Mouse (Mus musculus): ENCODE results near the gene Art1.

The Art1 gene

GRCm38 (mm10) chr7:102106700-102107141 lies 5.2 kb downstream of the Art1 start:
- no peak for DNase-seq (ENCODE audit: extremely low read depth, insufficient read length, low spot score)

GRCm38 (mm10) chr7:102108206-102108605 lies 6.7 kb downstream of the Art1 start:
- no peak for DNase-seq (ENCODE audit: extremely low read depth, insufficient read length, low spot score)

GRCm38 (mm10) chr7:102109171-102109570 lies 7.6 kb downstream of the Art1 start, which contains the start of gene Art5:
Gene Art5 (minus strand): TSS chr7:102109489.
- DNase-seq (ENCODE audit: extremely low read depth, insufficient read length, low spot score), result no peak

- DNase-seq (ENCODE audit: extremely low read depth, insufficient read length, low spot score), result no peak
Observed at GRCm38 (mm10) chr7:102109746-102110145, 8.2 kb downstream of the Art1 start.

- DNase-seq (ENCODE audit: extremely low read depth, insufficient read length, low spot score), result no peak
Observed at GRCm38 (mm10) chr7:102113151-102113729, 11.7 kb downstream of the Art1 start.

- no peak for DNase-seq (ENCODE audit: extremely low read depth, insufficient read length, low spot score)
Observed at GRCm38 (mm10) chr7:102116579-102117331, 15.2 kb downstream of the Art1 start, which contains the start of gene Chrna10. Gene Chrna10 (minus strand): TSS chr7:102116828.

- DNase-seq (ENCODE audit: extremely low read depth, insufficient read length, low spot score), result no peak
Observed at GRCm38 (mm10) chr7:102117382-102117781, 15.8 kb downstream of the Art1 start.

GRCm38 (mm10) chr7:102120326-102120725 lies 18.8 kb downstream of the Art1 start:
- no peak for DNase-seq (ENCODE audit: extremely low read depth, insufficient read length, low spot score)

GRCm38 (mm10) chr7:102132395-102132794 lies 30.9 kb downstream of the Art1 start:
- DNase-seq (ENCODE audit: extremely low read depth, insufficient read length, low spot score), result no peak

GRCm38 (mm10) chr7:102137464-102137863 lies 35.9 kb downstream of the Art1 start:
- DNase-seq (ENCODE audit: extremely low read depth, insufficient read length, low spot score), result no peak

- DNase-seq (ENCODE audit: extremely low read depth, insufficient read length, low spot score), result no peak
Observed at GRCm38 (mm10) chr7:102137898-102138297, 36.4 kb downstream of the Art1 start.

GRCm38 (mm10) chr7:102153691-102154090 lies 52.1 kb downstream of the Art1 start:
- no peak for DNase-seq (ENCODE audit: extremely low read depth, insufficient read length, low spot score)

All from 3134 (cell line).